Mouse (Mus musculus) spleen, adult 2 months (tissue): ENCODE results near the gene Zbtb20. TPM values are rescaled to one million over a fixed set of nuclear protein-coding genes. Genes with fewer than 3 reads are reported as not detected.

ENCODE experiments used
- DNase-seq, 2 experiments: peaks; one replicate each; pipeline versions ENCODE4 v3.0.0 to v3.0.0-alpha.2; 2012 to 2021; ENCODE audit warnings: low spot score in 2 of 2, low read depth in 1 of 2
- H3K27ac ChIP-seq: fragments of 200-500 bp; 2 replicates; pipeline ENCODE4 v1.5.1; 2012; ENCODE audit warnings: low read length, inconsistent platforms; ENCODE audit not compliant: insufficient read depth
- H3K27me3 ChIP-seq: fragments of 200-500 bp; 2 replicates; pipeline ENCODE4 v1.6.1; 2012; ENCODE audit warnings: mild to moderate bottlenecking, moderate library complexity, low read length, inconsistent platforms; ENCODE audit not compliant: control insufficient read depth, insufficient read depth
- H3K36me3 ChIP-seq: fragments of 200-500 bp; 2 replicates; pipeline ENCODE4 v1.6.1; 2012; ENCODE audit warnings: mild to moderate bottlenecking, low read length, inconsistent platforms; ENCODE audit not compliant: control insufficient read depth, insufficient read depth
- H3K4me1 ChIP-seq: fragments of 200-500 bp; 2 replicates; pipeline ENCODE4 v1.6.1; 2011; ENCODE audit warnings: inconsistent platforms; ENCODE audit not compliant: control insufficient read depth, insufficient read depth, insufficient read length
- H3K4me3 ChIP-seq: fragments of 200-500 bp; 2 replicates; pipeline ENCODE4 v1.5.1; 2011; ENCODE audit warnings: mild to moderate bottlenecking, inconsistent platforms; ENCODE audit not compliant: insufficient read depth, insufficient read length; ENCODE audit errors: extremely low read depth
- CTCF ChIP-seq: fragments of 200-500 bp; IDR thresholded peaks from 2 replicates; pipeline ENCODE4 v1.5.1; 2011; ENCODE audit warnings: mild to moderate bottlenecking, inconsistent platforms; ENCODE audit not compliant: insufficient read depth, insufficient read length, insufficient replicate concordance; ENCODE audit errors: extremely low read depth
- POLR2A ChIP-seq: fragments of 200-500 bp; IDR thresholded peaks from 2 replicates; pipeline ENCODE4 v1.6.1; 2011; ENCODE audit warnings: low read depth, low read length, inconsistent platforms
- WGBS: fragments of 180-500 bp; shearing (Covaris S2); methylation state at CpG from one replicate; pipeline ENCODE4 v1.1.7; 2018; 5-methylcytosine and 5-hydroxymethylcytosine counted together
- polyA plus RNA-seq: library from polyadenylated mRNA; depleted of rRNA; stranded (reverse); fragments of >200 nt; gene quantifications from 2 replicates; pipeline ENCODE4 v1.2.3, GENCODE M21; 2012

Zbtb20 gene
- polyA plus RNA-seq, 1 experiment, result 8.6 TPM

DNA sequence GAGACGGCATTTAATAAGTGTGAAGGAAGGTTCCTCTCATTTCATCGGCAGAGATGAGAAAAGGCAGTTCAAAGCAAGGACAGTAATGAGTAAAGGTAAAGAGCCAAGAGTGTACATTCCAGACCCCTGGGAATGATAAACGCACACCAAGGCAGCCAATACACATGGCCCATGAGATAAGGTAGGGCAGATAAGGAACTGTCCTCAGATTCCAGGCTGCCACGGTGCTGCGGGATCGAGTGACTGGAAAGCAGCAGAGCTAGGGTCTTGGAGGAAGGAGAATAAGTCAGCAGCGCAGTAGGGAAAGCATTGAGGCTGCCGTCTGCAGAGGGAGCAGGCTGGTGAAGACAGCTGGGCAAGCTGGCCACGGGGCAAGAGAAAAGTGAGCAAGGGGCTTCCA is 699.8 kb downstream of the Zbtb20 start:
- H3K27me3 ChIP-seq, result no peaks in the 10 kb centered on the region
- no peak overlapping the region for H3K27ac ChIP-seq
- peaks cover 3% of the 10 kb centered on the region for H3K4me1 ChIP-seq
- no peaks in the 10 kb centered on the region; the same call in none of the 2 replicates for H3K36me3 ChIP-seq
- TF ChIP-seq CTCF, result no peak
- no peak for TF ChIP-seq POLR2A
- no peak overlapping the region for H3K4me3 ChIP-seq
- WGBS, result 90% methylated on average over 9 of the region's 9 CpGs
- DNase-seq, result no peak

GRCm38 (mm10) chr16:43577399-43577798 is 701.7 kb downstream of the Zbtb20 start:
- Histone ChIP-seq H3K27ac (no peak overlapping the region), H3K36me3 (no peaks in the 10 kb centered on the region; the same call in none of the 2 replicates), H3K4me3 (no peak overlapping the region), H3K27me3 (no peaks in the 10 kb centered on the region), H3K4me1 (peaks cover 3% of the 10 kb centered on the region)
- no peak for DNase-seq
- TF ChIP-seq CTCF (no peak), POLR2A (no peak)
- 94% methylated on average over 10 of the region's 10 CpGs for WGBS

- H3K27ac ChIP-seq, result no peak overlapping the region
- 49% methylated on average over 5 of the region's 5 CpGs for WGBS
- no peaks in the 10 kb centered on the region for H3K27me3 ChIP-seq
Measured at GRCm38 (mm10) chr16:43578351-43578750, 702.7 kb downstream of the Zbtb20 start.

DNA sequence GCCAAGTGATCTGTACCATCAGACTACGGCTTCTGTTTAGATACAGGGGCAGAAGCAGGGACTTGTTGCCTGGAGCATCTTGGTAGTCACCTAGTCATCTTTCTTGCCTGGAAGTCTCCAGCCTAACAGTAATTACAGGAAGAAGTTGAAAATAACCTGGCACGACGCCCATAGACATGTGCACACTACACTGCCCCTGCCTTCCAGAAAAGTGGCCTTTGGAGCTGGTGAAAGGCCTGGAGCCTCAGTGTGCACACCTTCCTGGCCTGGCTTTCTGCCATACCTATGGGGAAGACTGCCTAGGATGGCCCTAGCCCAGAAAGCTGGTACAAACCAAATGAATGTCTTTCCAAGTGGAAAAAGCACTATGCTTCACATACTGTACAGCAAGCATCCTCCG is 703.4 kb downstream of the Zbtb20 start:
- no peaks in the 10 kb centered on the region; the same call in none of the 2 replicates for H3K36me3 ChIP-seq
- WGBS, result 95% methylated on average over 4 of the region's 4 CpGs

More at GRCm38 (mm10) chr16:43578351-43578750, 702.7 kb downstream of the Zbtb20 start:
- H3K36me3 ChIP-seq, result no peaks in the 10 kb centered on the region; the same call in none of the 2 replicates
- DNase-seq, result peak in 1 of 2 experiments; percentile 23
- H3K4me3 ChIP-seq, result no peak overlapping the region
- TF ChIP-seq CTCF, result no peak
- no peak for TF ChIP-seq POLR2A
- H3K4me1 ChIP-seq, result peaks cover 3% of the 10 kb centered on the region

GRCm38 (mm10) chr16:43580321-43580822 is 704.7 kb downstream of the Zbtb20 start:
- no peak overlapping the region for H3K27ac ChIP-seq

More for the DNA sequence above, 703.4 kb downstream of the Zbtb20 start:
- DNase-seq, result no peak
- TF ChIP-seq CTCF (no peak), POLR2A (no peak)
- peaks cover 3% of the 10 kb centered on the region for H3K4me1 ChIP-seq
- no peaks in the 10 kb centered on the region for H3K27me3 ChIP-seq
- no peak overlapping the region for H3K27ac ChIP-seq
- no peak overlapping the region for H3K4me3 ChIP-seq

DNA sequence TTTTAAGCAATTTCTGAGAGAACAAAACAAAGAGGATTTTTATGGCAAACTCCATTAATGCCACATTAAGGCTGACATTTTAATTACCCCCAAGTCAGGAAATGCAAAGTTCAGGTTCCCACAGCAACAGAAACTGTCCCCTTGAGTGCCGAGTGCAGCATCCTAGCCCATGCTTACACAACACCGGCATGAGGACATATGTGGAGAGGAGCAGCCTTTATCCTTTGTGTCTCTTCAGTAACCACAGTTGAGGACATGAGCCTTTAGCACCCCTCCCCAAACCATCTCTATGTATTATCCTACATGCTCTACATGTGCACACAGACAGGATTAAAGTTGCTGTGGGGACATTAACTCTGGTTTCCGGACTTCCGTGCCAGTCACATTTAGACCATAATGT is 705.9 kb downstream of the Zbtb20 start:
- no peaks in the 10 kb centered on the region for H3K27me3 ChIP-seq
- DNase-seq, result no peak
- WGBS, result 91% methylated on average over 4 of the region's 4 CpGs

More at GRCm38 (mm10) chr16:43580321-43580822, 704.7 kb downstream of the Zbtb20 start:
- Histone ChIP-seq H3K36me3 (no peaks in the 10 kb centered on the region; the same call in none of the 2 replicates), H3K4me3 (no peak overlapping the region), H3K4me1 (peaks cover 3% of the 10 kb centered on the region), H3K27me3 (no peaks in the 10 kb centered on the region)
- TF ChIP-seq POLR2A (no peak), CTCF (no peak)
- no peak for DNase-seq
- 79% methylated on average over 6 of the region's 6 CpGs for WGBS

DNA sequence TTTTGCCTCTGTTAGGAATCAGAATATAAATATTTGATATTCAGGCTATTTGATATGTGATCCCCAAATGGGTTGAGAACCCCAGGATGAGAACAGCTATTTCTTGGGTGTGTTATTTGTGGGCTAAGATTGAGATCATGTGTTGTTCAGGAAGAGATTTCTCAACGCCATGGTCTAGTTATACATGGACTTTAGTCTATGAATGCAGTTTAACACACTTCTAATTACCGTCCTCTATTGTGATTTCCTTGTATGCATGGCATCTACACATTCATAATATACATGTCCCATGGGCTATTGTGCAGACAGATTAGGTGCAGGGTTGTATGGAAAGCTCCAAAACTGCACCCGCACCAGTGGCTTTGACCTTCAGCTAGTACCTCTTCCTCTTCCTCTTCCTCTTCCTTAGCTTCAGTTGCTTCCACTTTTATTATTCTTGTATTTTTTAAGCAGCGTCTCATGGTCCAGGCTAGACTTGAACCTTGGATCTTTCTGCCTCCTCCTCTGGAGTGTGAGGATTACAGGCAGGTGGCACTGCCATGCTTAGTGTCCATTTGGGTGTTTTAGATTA is 711.3 kb downstream of the Zbtb20 start:
- Histone ChIP-seq H3K27me3 (no peaks in the 10 kb centered on the region), H3K4me3 (no peak overlapping the region), H3K4me1 (peaks cover 4% of the 10 kb centered on the region; the same call in 1 of the 2 replicates), H3K27ac (no peak overlapping the region), H3K36me3 (no peaks in the 10 kb centered on the region)
- TF ChIP-seq CTCF, result no peak
- no peak for TF ChIP-seq POLR2A
- WGBS, result 70% methylated on average over 4 of the region's 4 CpGs
- DNase-seq, result no peak

More for the DNA sequence above, 705.9 kb downstream of the Zbtb20 start:
- Histone ChIP-seq H3K4me3 (no peak overlapping the region), H3K27ac (no peak overlapping the region), H3K4me1 (peaks cover 3% of the 10 kb centered on the region), H3K36me3 (no peaks in the 10 kb centered on the region; the same call in none of the 2 replicates)
- TF ChIP-seq CTCF (no peak), POLR2A (no peak)
